Mouse (Mus musculus): Measurements from ENCODE around the gene Avp. TPM values are rescaled to one million over a fixed set of nuclear protein-coding genes. Genes with fewer than 3 reads are reported as not detected.

Gene Avp
- not detected for polyA plus RNA-seq (2014; fragmentation: Illumina TruSeq; extraction: RNeasy Lipid Tissue Mini Kit (QIAGEN cat#74804); ENCODE audit: low read depth, low replicate concordance)

GRCm38 (mm10) chr2:130582552-130582951, at the start of gene Avp:
Gene Avp, minus strand, starts transcription at chr2:130582554.

GRCm38 (mm10) chr2:130629839-130630203, 47.5 kb upstream of the Avp start, which contains the start of the genes Fastkd5 and Ubox5:
Gene Fastkd5, minus strand, starts transcription at chr2:130630027.
Gene Ubox5, minus strand, starts transcription at chr2:130630038.

GRCm38 (mm10) chr2:130575873-130576272, 6.5 kb downstream of the Avp start, which contains the start of gene Oxt:
Gene Oxt, plus strand, starts transcription at chr2:130576173.

GRCm38 (mm10) chr2:130563212-130564055, 18.9 kb downstream of the Avp start, which contains the start of gene Mrps26:
Gene Mrps26, plus strand, starts transcription at chr2:130563742.

Other genes with a start within 250 kb of the Avp start
- gene Cpxm1, start 185.0 kb downstream of the Avp start, polyA plus RNA-seq (2014; fragmentation: Illumina TruSeq; extraction: RNeasy Lipid Tissue Mini Kit (QIAGEN cat#74804); ENCODE audit: low read depth, low replicate concordance), result 0.29 TPM
- not detected for gene Gm28372, start 177.3 kb downstream of the Avp start, polyA plus RNA-seq (2014; fragmentation: Illumina TruSeq; extraction: RNeasy Lipid Tissue Mini Kit (QIAGEN cat#74804); ENCODE audit: low read depth, low replicate concordance)
- gene 1700020A23Rik, start 177.3 kb downstream of the Avp start, polyA plus RNA-seq (2014; fragmentation: Illumina TruSeq; extraction: RNeasy Lipid Tissue Mini Kit (QIAGEN cat#74804); ENCODE audit: low read depth, low replicate concordance), result not detected
- gene Tmem239, start 176.1 kb downstream of the Avp start, polyA plus RNA-seq (2014; fragmentation: Illumina TruSeq; extraction: RNeasy Lipid Tissue Mini Kit (QIAGEN cat#74804); ENCODE audit: low read depth, low replicate concordance), result not detected
- 23.9 TPM for gene Vps16, start 158.2 kb downstream of the Avp start, polyA plus RNA-seq (2014; fragmentation: Illumina TruSeq; extraction: RNeasy Lipid Tissue Mini Kit (QIAGEN cat#74804); ENCODE audit: low read depth, low replicate concordance)
- 5.9 TPM for gene Pced1a, start 157.9 kb downstream of the Avp start, polyA plus RNA-seq (2014; fragmentation: Illumina TruSeq; extraction: RNeasy Lipid Tissue Mini Kit (QIAGEN cat#74804); ENCODE audit: low read depth, low replicate concordance)
- 196 TPM for gene Ptpra, start 132.3 kb downstream of the Avp start, polyA plus RNA-seq (2014; fragmentation: Illumina TruSeq; extraction: RNeasy Lipid Tissue Mini Kit (QIAGEN cat#74804); ENCODE audit: low read depth, low replicate concordance)
- gene Mrps26, start 18.8 kb downstream of the Avp start, polyA plus RNA-seq (2014; fragmentation: Illumina TruSeq; extraction: RNeasy Lipid Tissue Mini Kit (QIAGEN cat#74804); ENCODE audit: low read depth, low replicate concordance), result 1.2 TPM
- not detected for gene Oxt, start 6.4 kb downstream of the Avp start, polyA plus RNA-seq (2014; fragmentation: Illumina TruSeq; extraction: RNeasy Lipid Tissue Mini Kit (QIAGEN cat#74804); ENCODE audit: low read depth, low replicate concordance)
- gene Fastkd5, start 47.5 kb upstream of the Avp start, polyA plus RNA-seq (2014; fragmentation: Illumina TruSeq; extraction: RNeasy Lipid Tissue Mini Kit (QIAGEN cat#74804); ENCODE audit: low read depth, low replicate concordance), result 32.5 TPM
- 4.7 TPM for gene Ubox5, start 47.5 kb upstream of the Avp start, polyA plus RNA-seq (2014; fragmentation: Illumina TruSeq; extraction: RNeasy Lipid Tissue Mini Kit (QIAGEN cat#74804); ENCODE audit: low read depth, low replicate concordance)
- 2.3 TPM for gene Lzts3, start 60.2 kb upstream of the Avp start, polyA plus RNA-seq (2014; fragmentation: Illumina TruSeq; extraction: RNeasy Lipid Tissue Mini Kit (QIAGEN cat#74804); ENCODE audit: low read depth, low replicate concordance)
- gene Ddrgk1, start 82.1 kb upstream of the Avp start, polyA plus RNA-seq (2014; fragmentation: Illumina TruSeq; extraction: RNeasy Lipid Tissue Mini Kit (QIAGEN cat#74804); ENCODE audit: low read depth, low replicate concordance), result 16.0 TPM
- 40.2 TPM for gene Itpa, start 85.1 kb upstream of the Avp start, polyA plus RNA-seq (2014; fragmentation: Illumina TruSeq; extraction: RNeasy Lipid Tissue Mini Kit (QIAGEN cat#74804); ENCODE audit: low read depth, low replicate concordance)
- 0.64 TPM for gene Slc4a11, start 115.0 kb upstream of the Avp start, polyA plus RNA-seq (2014; fragmentation: Illumina TruSeq; extraction: RNeasy Lipid Tissue Mini Kit (QIAGEN cat#74804); ENCODE audit: low read depth, low replicate concordance)

Data from adrenal gland, adult 10 weeks (tissue).